14 mouse cellular contexts compared by ENCODE assay signal in genomic region chr13:34292042-34292441, GRCm38 (mm10). TPM values are rescaled to one million over a fixed set of nuclear protein-coding genes. Genes with fewer than 3 reads are reported as not detected.
DNase-seq lines count a peak whose midpoint lies in the region; ATAC-seq and TF ChIP-seq lines count a peak whose summit lies in the region.
"Had no signal": no experiment of that assay in that cellular context is flagged by ENCODE, and none has a peak within 500 bp of the region (broad histone marks: within the 10 kb centered on the region; RNA-seq: fewer than 3 reads in every experiment).

No protein-coding gene starts in this region.

- 76% methylated on average over 2 of the region's 2 CpGs for WGBS in liver, embryonic 12.5 days (ENCODE audit: insufficient replicate concordance)
- 67% methylated on average over 2 of the region's 2 CpGs for WGBS in hindbrain, postnatal 0 days

- DNase-seq in adrenal gland, postnatal 14 days = peak; percentile 32
- no peak for DNase-seq in adrenal gland, adult 8-10 months
- peak; percentile 86 to 90 for DNase-seq in kidney, adult 8-10 months
- DNase-seq in lung, postnatal 25 days (ENCODE audit: low spot score) = peak; percentile 66
- no peak for DNase-seq in hindbrain, postnatal 0 days (ENCODE audit: low spot score)
- no peak for DNase-seq in spleen, postnatal 14 days (ENCODE audit: low spot score in 2 of 2)
- DNase-seq: cerebellum, adult 9-10 months; heart, postnatal 4 days had no signal

- no peaks in the 10 kb centered on the region for H3K9me3 ChIP-seq in liver, embryonic 12.5 days (replicated peaks)
- H3K9me3 ChIP-seq in hindbrain, postnatal 0 days (ENCODE audit: low read length) = no peaks in the 10 kb centered on the region
- H3K9me3 ChIP-seq: forebrain, embryonic 10.5 days; heart, embryonic 10.5 days; limb, embryonic 13.5 days had no signal

- no peaks in the 10 kb centered on the region for H3K27me3 ChIP-seq in liver, embryonic 12.5 days (replicated peaks)
- no peaks in the 10 kb centered on the region for H3K27me3 ChIP-seq in hindbrain, postnatal 0 days (ENCODE audit: insufficient read depth, low read length)
- H3K27me3 ChIP-seq: limb, embryonic 13.5 days had no signal

- no peak for TF ChIP-seq CTCF in hindbrain, postnatal 0 days (IDR thresholded peaks at IDR 0.05; ENCODE audit: low read depth)

- peaks cover 42% of the 10 kb centered on the region for H3K4me1 ChIP-seq in liver, embryonic 12.5 days
- H3K4me1 ChIP-seq in hindbrain, postnatal 0 days (ENCODE audit: insufficient read depth, low read length) = peaks cover 8% of the 10 kb centered on the region; the same call in 1 of the 2 replicates

- peak; percentile 46 for ATAC-seq in liver, embryonic 12.5 days
- ATAC-seq in hindbrain, postnatal 0 days = no peak
- ATAC-seq in activated CD4-positive, CD25-positive, alpha-beta regulatory T cell, adult 4 months = no peak

- H3K9ac ChIP-seq in liver, embryonic 12.5 days = no peak overlapping the region
- H3K9ac ChIP-seq in hindbrain, postnatal 0 days (replicated peaks; ENCODE audit: low read length) = no peak overlapping the region
- H3K9ac ChIP-seq: limb, embryonic 13.5 days had no signal

- no peak overlapping the region for H3K4me2 ChIP-seq in liver, embryonic 12.5 days
- no peak overlapping the region for H3K4me2 ChIP-seq in hindbrain, postnatal 0 days (ENCODE audit: low read depth, low read length)
- H3K4me2 ChIP-seq: limb, embryonic 13.5 days; midbrain, embryonic 11.5 days had no signal

- H3K36me3 ChIP-seq in liver, embryonic 12.5 days = peaks cover 78% of the 10 kb centered on the region
- 0 out of 2 replicates have a peak, but pooled peaks cover 10% of the 10 kb centered on the region for H3K36me3 ChIP-seq in hindbrain, postnatal 0 days (ENCODE audit: insufficient read depth, low read length)
- H3K36me3 ChIP-seq: limb, embryonic 13.5 days had no signal

- H3K27ac ChIP-seq in liver, embryonic 12.5 days = peak overlapping the region; percentile 5; the same call in 1 of the 2 replicates
- H3K27ac ChIP-seq in hindbrain, postnatal 0 days = no peak overlapping the region
- H3K27ac ChIP-seq: forebrain, embryonic 10.5 days; heart, embryonic 10.5 days; limb, embryonic 13.5 days had no signal

- H3K4me3 ChIP-seq in liver, embryonic 12.5 days = no peak overlapping the region
- no peak overlapping the region for H3K4me3 ChIP-seq in hindbrain, postnatal 0 days (ENCODE audit: low read length)
- H3K4me3 ChIP-seq: forebrain, embryonic 10.5 days; heart, embryonic 10.5 days; limb, embryonic 13.5 days had no signal

RNA-seq across cellular contexts. Expression of gene Slc22a23, which starts 52.9 kb away (rescaled TPM):
- 7.8 and 11.3 TPM in 2 replicates for total RNA-seq in adrenal gland, postnatal 14 days (2021)
- total RNA-seq in adrenal gland, adult 8-10 months (2022) = 1 to 10 TPM; 4.2 to 4.7 (median 4.5) TPM
- polyA plus RNA-seq in liver, embryonic 12.5 days (2016; fragmentation: Nextera tagmentation; extraction: Ambion mirVana) = 12.8 and 13.8 TPM in 2 replicates
- total RNA-seq in hindbrain, postnatal 0 days (2014; rRNA removed) = 118 and 136 TPM in 2 replicates
- 12.4 and 12.9 TPM in 2 replicates for polyA plus RNA-seq in hindbrain, postnatal 0 days (2015; fragmentation: Nextera tagmentation; extraction: Ambion mirVana)
- polyA plus RNA-seq in activated CD4-positive, CD25-positive, alpha-beta regulatory T cell, adult 4 months (2017; shearing (Covaris generic)) = under 1 TPM; 0.17 to 0.23 TPM

Comparison
In these comparisons a context has a peak if more than half of its experiments do, and no peak if none do; other contexts are left out.
1. DNase-seq: peak in adrenal gland, postnatal 14 days (single experiment), kidney, adult 8-10 months (2 of 2) and lung, postnatal 25 days (single experiment); none in adrenal gland, adult 8-10 months (single experiment), hindbrain, postnatal 0 days (single experiment) and spleen, postnatal 14 days (0 of 2).